Mouse (Mus musculus): ENCODE results near the gene Rac1. TPM values are rescaled to one million over a fixed set of nuclear protein-coding genes. Genes with fewer than 3 reads are reported as not detected.
"Not testable (repeated sequence)": the region's sequence is repeated elsewhere in the genome, so short reads cannot be mapped to it uniquely, and the experiment has no call there.

The Rac1 gene
- polyA plus RNA-seq (2016; fragmentation: Nextera tagmentation; extraction: Ambion mirVana), result 346 and 370 TPM in 2 replicates

- Histone ChIP-seq H3K27ac (peak within 1 kb of the TSS; percentile 99), H3K27me3 (ENCODE audit: poor library complexity, severe bottlenecking) (no peaks in the 10 kb centered on the region)
- WGBS, result under 1% methylated on average over 95 of the region's 105 CpGs
Observed at GRCm38 (mm10) chr5:143527486-143528307, at the start of gene Rac1. Gene Rac1 (minus strand): TSS chr5:143528036.

GRCm38 (mm10) chr5:143574261-143575178 lies 46.7 kb upstream of the Rac1 start:
- WGBS, result 91% methylated on average over 19 of the region's 19 CpGs
- DNase-seq (ENCODE audit: extremely low spot score, low spot score), result no peak
- no peak overlapping the region for H3K4me3 ChIP-seq
- no peaks in the 10 kb centered on the region for H3K9me3 ChIP-seq
- H3K36me3 ChIP-seq (replicated peaks), result no peaks in the 10 kb centered on the region
- H3K27me3 ChIP-seq (ENCODE audit: poor library complexity, severe bottlenecking), result no peaks in the 10 kb centered on the region
- no peaks in the 10 kb centered on the region for H3K4me1 ChIP-seq
- H3K27ac ChIP-seq, result no peak overlapping the region

More at GRCm38 (mm10) chr5:143527486-143528307, at the start of gene Rac1:
- Histone ChIP-seq H3K4me3 (peak within 1 kb of the TSS; percentile 99), H3K9me3 (no peaks in the 10 kb centered on the region), H3K4me1 (peaks cover 35% of the 10 kb centered on the region), H3K36me3 (replicated peaks) (peaks cover 19% of the 10 kb centered on the region)
- DNase-seq (ENCODE audit: extremely low spot score, low spot score), result peak; percentile 94

GRCm38 (mm10) chr5:143573067-143573466 lies 45.2 kb upstream of the Rac1 start:
- Histone ChIP-seq H3K9me3 (no peaks in the 10 kb centered on the region), H3K27me3 (ENCODE audit: poor library complexity, severe bottlenecking) (no peaks in the 10 kb centered on the region), H3K4me1 (no peaks in the 10 kb centered on the region), H3K27ac (no peak overlapping the region), H3K4me3 (no peak overlapping the region), H3K36me3 (replicated peaks) (no peaks in the 10 kb centered on the region)
- DNase-seq (ENCODE audit: extremely low spot score, low spot score), result no peak
- whole genome bisulfite sequencing, result 91% methylated on average over 4 of the region's 4 CpGs

GRCm38 (mm10) chr5:143572195-143572594 lies 44.4 kb upstream of the Rac1 start:
- Histone ChIP-seq H3K27ac (no peak overlapping the region), H3K4me1 (no peaks in the 10 kb centered on the region), H3K4me3 (no peak overlapping the region), H3K9me3 (no peaks in the 10 kb centered on the region), H3K27me3 (ENCODE audit: poor library complexity, severe bottlenecking) (no peaks in the 10 kb centered on the region), H3K36me3 (replicated peaks) (no peaks in the 10 kb centered on the region)
- WGBS, result 79% methylated on average over 5 of the region's 5 CpGs
- DNase-seq (ENCODE audit: extremely low spot score, low spot score), result no peak

- H3K27me3 ChIP-seq (ENCODE audit: poor library complexity, severe bottlenecking), result no peaks in the 10 kb centered on the region
- H3K27ac ChIP-seq, result no peak overlapping the region
- H3K36me3 ChIP-seq (replicated peaks), result peaks cover 14% of the 10 kb centered on the region
- DNase-seq (ENCODE audit: extremely low spot score, low spot score), result peak; percentile 76
- H3K4me3 ChIP-seq, result no peak overlapping the region
- no peaks in the 10 kb centered on the region for H3K4me1 ChIP-seq
- 31% methylated on average over 6 of the region's 6 CpGs for WGBS
- H3K9me3 ChIP-seq, result no peaks in the 10 kb centered on the region
Observed at GRCm38 (mm10) chr5:143567860-143568259, 40.0 kb upstream of the Rac1 start.

- H3K4me1 ChIP-seq, result no peaks in the 10 kb centered on the region
- no peak overlapping the region for H3K27ac ChIP-seq
- DNase-seq (ENCODE audit: extremely low spot score, low spot score), result no peak
- H3K9me3 ChIP-seq, result no peaks in the 10 kb centered on the region
- no peaks in the 10 kb centered on the region for H3K27me3 ChIP-seq (ENCODE audit: poor library complexity, severe bottlenecking)
- peaks cover 20% of the 10 kb centered on the region for H3K36me3 ChIP-seq (replicated peaks)
- no peak overlapping the region for H3K4me3 ChIP-seq
- 92% methylated on average over 5 of the region's 5 CpGs for WGBS
Observed at GRCm38 (mm10) chr5:143567258-143567670, 39.4 kb upstream of the Rac1 start.

GRCm38 (mm10) chr5:143566804-143567203 lies 39.0 kb upstream of the Rac1 start:
- peaks cover 20% of the 10 kb centered on the region for H3K36me3 ChIP-seq (replicated peaks)
- not testable (repeated sequence) for H3K4me1 ChIP-seq; H3K27ac ChIP-seq; H3K9me3 ChIP-seq; H3K4me3 ChIP-seq; DNase-seq (ENCODE audit: extremely low spot score, low spot score); H3K27me3 ChIP-seq (ENCODE audit: poor library complexity, severe bottlenecking)
- WGBS, result 93% methylated on average over 6 of the region's 6 CpGs

- Histone ChIP-seq H3K9me3 (no peaks in the 10 kb centered on the region), H3K36me3 (replicated peaks) (peaks cover 22% of the 10 kb centered on the region), H3K4me3 (no peak overlapping the region), H3K4me1 (peaks cover 6% of the 10 kb centered on the region), H3K27me3 (ENCODE audit: poor library complexity, severe bottlenecking) (no peaks in the 10 kb centered on the region), H3K27ac (no peak overlapping the region)
- WGBS, result 88% methylated on average over 14 of the region's 14 CpGs
- no peak for DNase-seq (ENCODE audit: extremely low spot score, low spot score)
Observed at GRCm38 (mm10) chr5:143561544-143562185, 33.8 kb upstream of the Rac1 start.

- no peak for DNase-seq (ENCODE audit: extremely low spot score, low spot score)
- peaks cover 6% of the 10 kb centered on the region for H3K4me1 ChIP-seq
- WGBS, result 98% methylated on average over 4 of the region's 4 CpGs
- no peak overlapping the region for H3K4me3 ChIP-seq
- H3K27ac ChIP-seq, result no peak overlapping the region
- H3K9me3 ChIP-seq, result no peaks in the 10 kb centered on the region
- no peaks in the 10 kb centered on the region for H3K27me3 ChIP-seq (ENCODE audit: poor library complexity, severe bottlenecking)
- peaks cover 23% of the 10 kb centered on the region for H3K36me3 ChIP-seq (replicated peaks)
Observed at GRCm38 (mm10) chr5:143561009-143561408, 33.2 kb upstream of the Rac1 start.

GRCm38 (mm10) chr5:143558731-143559130 lies 30.9 kb upstream of the Rac1 start:
- Histone ChIP-seq H3K27ac (no peak overlapping the region), H3K9me3 (no peaks in the 10 kb centered on the region), H3K4me3 (no peak overlapping the region), H3K27me3 (ENCODE audit: poor library complexity, severe bottlenecking) (no peaks in the 10 kb centered on the region), H3K36me3 (replicated peaks) (peaks cover 36% of the 10 kb centered on the region), H3K4me1 (peaks cover 6% of the 10 kb centered on the region)
- 93% methylated on average over 3 of the region's 3 CpGs for WGBS
- DNase-seq (ENCODE audit: extremely low spot score, low spot score), result no peak

- no peak overlapping the region for H3K27ac ChIP-seq
- no peaks in the 10 kb centered on the region for H3K27me3 ChIP-seq (ENCODE audit: poor library complexity, severe bottlenecking)
- no peaks in the 10 kb centered on the region for H3K9me3 ChIP-seq
- H3K4me3 ChIP-seq, result no peak overlapping the region
- H3K36me3 ChIP-seq (replicated peaks), result peaks cover 39% of the 10 kb centered on the region
- whole genome bisulfite sequencing, result 75% methylated on average over 6 of the region's 6 CpGs
- no peak for DNase-seq (ENCODE audit: extremely low spot score, low spot score)
- H3K4me1 ChIP-seq, result peaks cover 5% of the 10 kb centered on the region
Observed at GRCm38 (mm10) chr5:143555233-143555632, 27.4 kb upstream of the Rac1 start.

GRCm38 (mm10) chr5:143552911-143553310 lies 25.1 kb upstream of the Rac1 start:
- Histone ChIP-seq H3K36me3 (replicated peaks) (peaks cover 39% of the 10 kb centered on the region), H3K9me3 (no peaks in the 10 kb centered on the region), H3K4me1 (peaks cover 25% of the 10 kb centered on the region), H3K4me3 (no peak overlapping the region), H3K27ac (no peak overlapping the region), H3K27me3 (ENCODE audit: poor library complexity, severe bottlenecking) (no peaks in the 10 kb centered on the region)
- no peak for DNase-seq (ENCODE audit: extremely low spot score, low spot score)
- 69% methylated on average over 6 of the region's 6 CpGs for WGBS

All from forebrain, embryonic 10.5 days (tissue).